Mouse (Mus musculus) limb, embryonic 14.5 days (tissue): ENCODE results near the gene Ppm1n. TPM values are rescaled to one million over a fixed set of nuclear protein-coding genes. Genes with fewer than 3 reads are reported as not detected.
A peak's percentile ranks its signal among the peaks of the same experiment; 100 is the strongest.

Source experiments
- ATAC-seq: fragments of 200-750 bp; cut with Nextera tagmentation; 2 replicates; pipeline ENCODE4 v1.8.0; 2017; ENCODE audit warnings: low read depth, moderate number of reproducible peaks, moderate TSS enrichment; ENCODE audit not compliant: low FRiP score
- DNase-seq: peaks from one replicate; pipeline ENCODE4 v3.0.0-alpha.2; 2015; ENCODE audit warnings: low spot score
- H3K27ac ChIP-seq: fragments of 300-500 bp; sonication (generic); replicated peaks from 2 replicates; pipeline ENCODE4 v1.5.1; 2014; ENCODE audit warnings: low read depth, mild to moderate bottlenecking, low read length, moderate library complexity, mixed read lengths
- H3K27me3 ChIP-seq: fragments of 300-500 bp; sonication (generic); 2 replicates; pipeline ENCODE4 v1.6.1; 2014; ENCODE audit warnings: low read length, mixed read lengths; ENCODE audit not compliant: control insufficient read depth, insufficient read depth
- H3K36me3 ChIP-seq: fragments of 300-500 bp; sonication (generic); 2 replicates; pipeline ENCODE4 v1.6.1; 2014; ENCODE audit warnings: mild to moderate bottlenecking, low read length, moderate library complexity, mixed read lengths; ENCODE audit not compliant: control insufficient read depth, insufficient read depth
- H3K4me1 ChIP-seq: fragments of 300-500 bp; sonication (generic); 2 replicates; pipeline ENCODE4 v1.6.1; 2014; ENCODE audit warnings: antibody characterized with exemption, low read length, mixed read lengths; ENCODE audit not compliant: control insufficient read depth, insufficient read depth
- H3K4me2 ChIP-seq: fragments of 300-500 bp; sonication (generic); replicated peaks from 2 replicates; pipeline ENCODE4 v1.6.1; 2014; ENCODE audit warnings: low read depth, mild to moderate bottlenecking, low read length, moderate library complexity; ENCODE audit not compliant: severe bottlenecking
- H3K4me3 ChIP-seq: fragments of 300-500 bp; sonication (generic); replicated peaks from 2 replicates; pipeline ENCODE4 v1.5.1; 2014; ENCODE audit warnings: low read length
- H3K9ac ChIP-seq: fragments of 300-500 bp; sonication (generic); 2 replicates; pipeline ENCODE4 v1.6.1; 2014; ENCODE audit warnings: mild to moderate bottlenecking, low read depth, low read length, moderate library complexity; ENCODE audit not compliant: severe bottlenecking
- H3K9me3 ChIP-seq: fragments of 300-500 bp; sonication (generic); 2 replicates; pipeline ENCODE4 v1.6.1; 2016; ENCODE audit warnings: low read length; ENCODE audit not compliant: control insufficient read depth
- POLR2A ChIP-seq: fragments of 200-500 bp; IDR thresholded peaks from 2 replicates; pipeline ENCODE4 v1.8.0; 2012; ENCODE audit warnings: inconsistent platforms, mild to moderate bottlenecking, moderate library complexity, borderline replicate concordance; ENCODE audit not compliant: insufficient read depth, insufficient read length; ENCODE audit errors: extremely low read depth
- WGBS: fragments of 180-500 bp; shearing (Covaris S2); extraction: QIAGEN DNeasy Blood & Tissue Kit; methylation state at CpG from one replicate; pipeline ENCODE4 v1.1.7; 2014; 5-methylcytosine and 5-hydroxymethylcytosine counted together
- polyA plus RNA-seq, 2 experiments: library from polyadenylated mRNA; depleted of rRNA in 1 of 2; stranded (reverse) in 1 of 2; unstranded in 1 of 2; fragments of >200 nt; fragmentation: Nextera tagmentation in 1 of 2; extraction: Ambion mirVana in 1 of 2; gene quantifications; 2 replicates each; pipeline versions ENCODE4 v1.2.1 to v1.2.3; 2012 to 2014

Gene Ppm1n
- polyA plus RNA-seq, 2 experiments, result not detected

DNA sequence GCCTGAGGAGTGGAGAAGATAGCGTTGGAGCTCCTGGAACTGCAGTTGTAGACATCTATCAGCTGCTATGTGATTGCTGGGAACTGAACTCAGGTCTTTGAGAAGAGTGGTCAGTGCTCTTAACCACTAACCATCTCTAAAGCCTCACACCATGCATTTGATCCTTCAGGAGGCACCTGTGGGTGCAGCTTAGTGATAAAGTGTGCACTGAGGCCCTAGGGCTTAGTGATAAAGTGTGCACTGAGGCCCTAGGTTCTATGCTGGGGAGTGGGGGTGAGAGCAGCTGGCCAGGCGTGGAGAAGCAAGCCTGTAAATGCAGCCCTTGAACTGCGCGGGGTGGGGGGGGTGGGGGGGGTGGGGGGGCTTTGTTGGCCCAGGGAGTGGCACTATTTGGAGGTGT, 39.9 kb downstream of the Ppm1n start:
- no peak overlapping the region for H3K4me3 ChIP-seq
- no peak for TF ChIP-seq POLR2A
- H3K27ac ChIP-seq, result no peak overlapping the region
- H3K36me3 ChIP-seq, result peaks cover 4% of the 10 kb centered on the region; the same call in 1 of the 2 replicates
- DNase-seq (no peak), ATAC-seq (no peak)
- no peak overlapping the region for H3K4me2 ChIP-seq
- no peaks in the 10 kb centered on the region for H3K9me3 ChIP-seq
- no peak overlapping the region for H3K9ac ChIP-seq
- H3K27me3 ChIP-seq, result no peaks in the 10 kb centered on the region
- WGBS, result 78% methylated on average over 1 of the region's 4 CpGs
- H3K4me1 ChIP-seq, result no peaks in the 10 kb centered on the region

DNA sequence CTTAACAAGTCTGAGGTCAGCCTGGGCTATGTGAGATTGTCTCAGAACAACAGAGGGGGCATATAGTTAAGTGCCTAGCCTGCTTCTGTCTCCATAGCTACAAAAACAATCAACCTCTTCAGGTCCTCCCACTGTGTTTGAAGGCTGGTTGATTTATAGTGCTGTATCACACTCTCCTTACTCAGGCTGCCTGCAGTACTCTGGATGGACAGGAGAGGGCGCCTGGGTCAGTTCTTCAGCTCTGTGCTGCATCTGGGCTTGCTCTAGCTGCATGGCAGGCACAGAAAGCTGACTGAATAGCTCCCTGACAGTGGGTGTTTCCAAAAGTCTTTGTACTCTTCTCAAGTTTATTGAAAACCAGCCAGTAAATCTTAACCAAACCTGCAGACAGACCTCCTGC, 40.4 kb downstream of the Ppm1n start:
- Histone ChIP-seq H3K36me3 (no peaks in the 10 kb centered on the region), H3K9ac (no peak overlapping the region), H3K4me2 (no peak overlapping the region), H3K27ac (no peak overlapping the region), H3K9me3 (no peaks in the 10 kb centered on the region), H3K4me1 (no peaks in the 10 kb centered on the region), H3K4me3 (no peak overlapping the region), H3K27me3 (no peaks in the 10 kb centered on the region)
- no peak for TF ChIP-seq POLR2A
- ATAC-seq (peak; percentile 86), DNase-seq (peak; percentile 88)
- WGBS, result 0% methylated on average over 1 of the region's 1 CpGs

DNA sequence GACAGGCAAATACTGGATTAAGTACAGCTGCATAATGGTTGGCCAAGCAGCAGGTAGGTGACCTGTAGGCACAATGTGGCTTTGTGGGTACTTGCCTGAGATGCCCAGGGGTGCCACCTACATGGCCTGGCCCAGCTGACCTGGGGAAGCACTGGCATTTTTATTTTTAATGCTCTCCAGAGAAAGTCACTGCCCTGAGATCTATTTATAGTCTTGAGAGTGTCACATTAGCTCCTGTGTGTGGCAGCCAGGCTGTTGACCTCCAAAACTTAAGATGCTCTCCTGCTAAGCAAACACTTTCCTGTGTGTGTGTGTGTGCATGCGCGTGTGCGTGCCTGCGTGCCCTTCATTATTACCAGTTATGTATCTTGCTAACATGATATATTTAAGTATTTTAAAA, 41.5 kb downstream of the Ppm1n start:
- Histone ChIP-seq H3K36me3 (no peaks in the 10 kb centered on the region), H3K4me1 (no peaks in the 10 kb centered on the region), H3K27me3 (no peaks in the 10 kb centered on the region), H3K4me3 (no peak overlapping the region), H3K9ac (no peak overlapping the region), H3K4me2 (no peak overlapping the region), H3K27ac (no peak overlapping the region), H3K9me3 (no peaks in the 10 kb centered on the region)
- TF ChIP-seq POLR2A, result no peak
- ATAC-seq (no peak), DNase-seq (no peak)
- WGBS, result 94% methylated on average over 4 of the region's 4 CpGs

DNA sequence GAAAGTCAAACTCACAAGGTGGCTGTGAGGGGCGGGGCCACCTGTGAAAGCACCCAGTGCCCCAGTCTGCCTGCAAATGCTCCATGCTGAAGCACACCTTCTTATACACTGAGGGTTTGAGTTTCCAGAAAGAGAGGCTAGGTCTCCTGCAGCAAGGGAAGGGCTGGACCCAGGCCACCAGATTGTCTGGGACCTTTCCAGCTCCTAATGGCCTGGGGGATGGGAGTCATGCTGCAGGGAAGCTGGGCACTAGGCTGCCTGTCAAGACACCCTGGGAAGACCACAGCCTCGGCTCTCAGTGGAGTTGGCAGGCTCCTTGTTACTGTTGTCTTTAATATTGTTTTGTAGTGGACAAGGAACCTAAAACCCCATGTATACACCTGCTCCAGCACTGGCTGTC, 43.5 kb downstream of the Ppm1n start:
- Histone ChIP-seq H3K36me3 (no peaks in the 10 kb centered on the region), H3K9ac (peak overlapping the region; percentile 12; the same call in 1 of the 2 replicates), H3K4me3 (no peak overlapping the region), H3K4me1 (no peaks in the 10 kb centered on the region), H3K27me3 (no peaks in the 10 kb centered on the region), H3K4me2 (no peak overlapping the region), H3K27ac (no peak overlapping the region), H3K9me3 (no peaks in the 10 kb centered on the region)
- WGBS, result 85% methylated on average over 2 of the region's 2 CpGs
- TF ChIP-seq POLR2A, result no peak
- DNase-seq, result no peak
- ATAC-seq, result no peak

DNA sequence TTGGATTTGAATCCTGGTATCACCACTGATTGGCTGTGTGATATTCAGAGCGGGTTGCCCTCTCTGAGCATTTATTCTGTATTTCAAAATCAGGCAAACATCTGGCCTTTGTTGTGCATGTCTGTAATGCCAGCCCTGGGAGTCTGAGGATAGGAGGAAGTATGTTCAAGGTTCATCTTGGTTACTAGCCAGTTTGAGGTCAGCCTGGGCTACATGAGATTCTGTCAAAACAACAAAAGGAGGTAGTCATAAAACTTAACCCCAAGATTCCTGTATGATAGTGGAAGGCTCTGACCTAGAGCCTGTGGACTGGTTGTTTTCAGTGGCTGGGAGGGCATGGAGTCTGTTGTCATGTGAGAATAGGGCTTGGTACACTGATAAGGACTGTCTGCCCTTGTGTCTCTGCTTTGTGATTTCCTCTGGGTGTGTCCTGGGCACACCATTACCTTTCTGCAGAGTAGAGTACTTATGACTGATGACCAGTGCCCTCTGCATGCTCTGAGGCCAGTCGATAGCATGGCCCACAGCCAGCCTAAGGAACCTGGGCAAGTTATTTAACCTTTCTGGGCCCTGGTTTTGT, 44.7 kb downstream of the Ppm1n start:
- WGBS, result 79% methylated on average over 2 of the region's 2 CpGs

DNA sequence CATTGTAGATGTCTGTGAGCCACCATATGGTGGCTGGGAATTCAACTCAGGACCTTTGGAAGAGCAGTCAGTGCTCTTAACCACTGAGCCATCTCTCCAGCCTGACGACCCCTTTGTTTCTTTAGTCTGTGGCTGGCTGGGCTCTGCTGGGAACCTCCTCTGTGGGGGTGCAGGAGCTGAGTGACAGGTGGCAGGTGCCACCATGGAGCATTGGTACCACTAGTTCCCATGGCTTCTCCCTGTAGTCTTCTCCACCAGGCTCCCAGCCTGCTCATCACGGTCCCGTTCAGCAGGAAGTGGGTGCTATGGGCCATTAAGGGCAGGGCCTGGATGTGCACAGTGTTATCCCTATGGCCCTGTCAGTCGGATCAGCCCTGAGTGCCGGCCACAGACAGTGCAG, 45.2 kb downstream of the Ppm1n start:
- Histone ChIP-seq H3K9ac (no peak overlapping the region), H3K9me3 (no peaks in the 10 kb centered on the region), H3K27ac (no peak overlapping the region), H3K4me3 (no peak overlapping the region), H3K27me3 (no peaks in the 10 kb centered on the region), H3K4me1 (no peaks in the 10 kb centered on the region), H3K36me3 (no peaks in the 10 kb centered on the region), H3K4me2 (no peak overlapping the region)
- no peak for TF ChIP-seq POLR2A
- ATAC-seq, result no peak
- WGBS, result 78% methylated on average over 5 of the region's 5 CpGs
- no peak for DNase-seq

More for the DNA sequence above, 44.7 kb downstream of the Ppm1n start:
- Histone ChIP-seq H3K36me3 (no peaks in the 10 kb centered on the region), H3K9ac (no peak overlapping the region), H3K4me1 (no peaks in the 10 kb centered on the region), H3K27me3 (no peaks in the 10 kb centered on the region), H3K27ac (no peak overlapping the region), H3K9me3 (no peaks in the 10 kb centered on the region), H3K4me3 (no peak overlapping the region), H3K4me2 (no peak overlapping the region)
- DNase-seq, result no peak
- TF ChIP-seq POLR2A, result no peak
- no peak for ATAC-seq
